Mouse (Mus musculus): ENCODE data around the gene Uap1l1. TPM values are rescaled to one million over a fixed set of nuclear protein-coding genes. Genes with fewer than 3 reads are reported as not detected.

Uap1l1 gene
- total RNA-seq, 2 experiments from 2014 or later = 7.3 to 9.5 TPM

GRCm38 (mm10) chr2:25311491-25311891, 54.0 kb downstream of the Uap1l1 start:
- DNase-seq = no peak

GRCm38 (mm10) chr2:25310969-25311368, 54.5 kb downstream of the Uap1l1 start:
- DNase-seq = no peak

GRCm38 (mm10) chr2:25310180-25310579, 55.3 kb downstream of the Uap1l1 start:
- DNase-seq = no peak

Other genes starting within 250 kb of the Uap1l1 start
- 10 to 100 TPM; 31.2 to 33.4 TPM for gene Nrarp, start 184.9 kb downstream of the Uap1l1 start, total RNA-seq (2021)
- 1 to 10 TPM; 4.4 to 5.8 TPM for gene Tor4a, start 168.8 kb downstream of the Uap1l1 start, total RNA-seq (2021)
- 10 to 100 TPM; 43.4 to 44.5 TPM for gene Nelfb, start 154.2 kb downstream of the Uap1l1 start, total RNA-seq (2021)
- not detected for gene Stpg3, start 151.0 kb downstream of the Uap1l1 start, total RNA-seq (2021)
- gene Fam166a, start 146.9 kb downstream of the Uap1l1 start, total RNA-seq (2021) = not detected
- 100 to 1,000 TPM; 415 to 442 TPM for gene Tubb4b, start 141.0 kb downstream of the Uap1l1 start, total RNA-seq (2021)
- gene Slc34a3, start 131.3 kb downstream of the Uap1l1 start, total RNA-seq (2021) = not detected
- not detected for gene Rnf224, start 128.9 kb downstream of the Uap1l1 start, total RNA-seq (2021)
- gene Rnf208, start 123.4 kb downstream of the Uap1l1 start, total RNA-seq (2021) = 1 to 10 TPM; 1.5 to 3.0 TPM
- not detected for gene Cysrt1, start 123.2 kb downstream of the Uap1l1 start, total RNA-seq (2021)
- 1 to 10 TPM; 1.3 to 1.8 TPM for gene AL732309.1, start 118.8 kb downstream of the Uap1l1 start, total RNA-seq (2021)
- gene Tmem203, start 110.2 kb downstream of the Uap1l1 start, total RNA-seq (2021) = 10 to 100 TPM; 16.9 to 18.1 TPM
- gene Tprn, start 103.1 kb downstream of the Uap1l1 start, total RNA-seq (2021) = 1 to 10 TPM; 4.9 to 5.7 TPM
- 10 to 100 TPM; 60.0 to 62.0 TPM for gene Ssna1, start 93.2 kb downstream of the Uap1l1 start, total RNA-seq (2021)
- gene Anapc2, start 93.2 kb downstream of the Uap1l1 start, total RNA-seq (2021) = 10 to 100 TPM; 49.7 to 53.1 TPM
- gene Tmem210, start 77.5 kb downstream of the Uap1l1 start, total RNA-seq (2021) = not detected
- not detected for gene Lrrc26, start 75.8 kb downstream of the Uap1l1 start, total RNA-seq (2021)
- gene Grin1, start 46.5 kb downstream of the Uap1l1 start, total RNA-seq (2021) = not detected
- gene Man1b1, start 33.3 kb downstream of the Uap1l1 start, total RNA-seq (2021) = 10 to 100 TPM; 27.2 to 28.6 TPM
- 1 to 10 TPM; 4.7 to 5.2 TPM for gene Dpp7, start 9.3 kb downstream of the Uap1l1 start, total RNA-seq (2021)
- 10 to 100 TPM in 1 of 2 experiments, 1 to 10 TPM in 1; 8.7 to 10.8 TPM for gene Sapcd2, start 6.6 kb upstream of the Uap1l1 start, total RNA-seq (2021)
- gene Entpd2, start 30.2 kb upstream of the Uap1l1 start, total RNA-seq (2021) = 1 to 10 TPM; 5.7 to 8.5 TPM
- 10 to 100 TPM; 33.1 to 35.2 TPM for gene Npdc1, start 33.7 kb upstream of the Uap1l1 start, total RNA-seq (2021)
- gene Fut7, start 57.6 kb upstream of the Uap1l1 start, total RNA-seq (2021) = under 1 TPM in 1 of 2 experiments, not detected in 1; 0.11 TPM
- 10 to 100 TPM; 19.4 to 20.7 TPM for gene Abca2, start 63.0 kb upstream of the Uap1l1 start, total RNA-seq (2021)
- 1 to 10 TPM; 2.8 to 4.1 TPM for gene Clic3, start 91.2 kb upstream of the Uap1l1 start, total RNA-seq (2021)
- 10 to 100 TPM; 30.5 to 32.8 TPM for gene Paxx, start 95.4 kb upstream of the Uap1l1 start, total RNA-seq (2021)
- 100 to 1,000 TPM; 117 to 137 TPM for gene Ptgds, start 104.4 kb upstream of the Uap1l1 start, total RNA-seq (2021)
- gene Lcn12, start 128.2 kb upstream of the Uap1l1 start, total RNA-seq (2021) = not detected
- 10 to 100 TPM; 93.6 to 98.6 TPM for gene Fbxw5, start 135.1 kb upstream of the Uap1l1 start, total RNA-seq (2021)
- gene C8g, start 136.0 kb upstream of the Uap1l1 start, total RNA-seq (2021) = under 1 TPM in 1 of 2 experiments, not detected in 1; 0.45 TPM
- gene Traf2, start 181.3 kb upstream of the Uap1l1 start, total RNA-seq (2021) = 10 to 100 TPM; 13.2 to 15.8 TPM
- 100 to 1,000 TPM; 151 to 152 TPM for gene Edf1, start 192.2 kb upstream of the Uap1l1 start, total RNA-seq (2021)
- gene Mamdc4, start 209.2 kb upstream of the Uap1l1 start, total RNA-seq (2021) = 1 to 10 TPM; 1.4 to 2.3 TPM
- gene Phpt1, start 209.5 kb upstream of the Uap1l1 start, total RNA-seq (2021) = 100 to 1,000 TPM; 100 to 101 TPM
- under 1 TPM; 0.14 to 0.41 TPM for gene Ajm1, start 216.1 kb upstream of the Uap1l1 start, total RNA-seq (2021)
- 10 to 100 TPM; 51.4 to 61.5 TPM for gene Rabl6, start 242.8 kb upstream of the Uap1l1 start, total RNA-seq (2021)